Mouse (Mus musculus) megakaryocyte, embryonic 14.5 days (primary cell): Measurements from ENCODE around the gene Slc22a20.

Experiments used
- FLI1 ChIP-seq: IDR thresholded peaks from 2 replicates; pipeline ENCODE4 v1.6.1; 2012; ENCODE audit warnings: low read length, inconsistent platforms, mixed read lengths
- GATA1 ChIP-seq: IDR thresholded peaks from 3 replicates; pipeline ENCODE4 v1.6.1; 2012; ENCODE audit warnings: mixed read lengths, low read length, inconsistent platforms, borderline replicate concordance

DNA sequence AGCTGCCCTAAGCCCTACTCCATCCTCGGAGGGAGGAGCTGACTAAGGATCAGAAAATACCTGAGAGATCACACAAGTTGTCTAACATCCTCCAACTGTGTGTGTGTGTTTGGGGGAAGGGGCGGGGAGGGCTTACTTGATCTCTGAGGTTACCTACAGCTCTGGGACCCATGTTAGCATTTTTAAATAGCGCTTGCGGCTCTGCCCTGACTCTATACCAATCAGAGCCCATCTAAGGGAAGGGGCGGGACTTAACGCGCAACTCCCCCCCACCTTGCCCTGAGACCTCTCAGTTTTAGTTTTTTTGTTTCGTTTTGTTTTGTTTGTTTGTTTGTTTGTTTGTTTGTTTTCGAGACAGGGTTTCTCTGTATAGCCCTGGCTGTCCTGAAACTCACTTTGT is 43.5 kb upstream of the Slc22a20 start:
- TF ChIP-seq GATA1 (no peak), FLI1 (no peak)
